Mouse (Mus musculus) stomach, postnatal 0 days (tissue): ENCODE data around the gene Tmem176b.

Source experiments
- CTCF ChIP-seq: IDR thresholded peaks from 2 replicates; pipeline ENCODE4 v1.5.1; 2016; ENCODE audit warnings: antibody characterized with exemption, low read depth, mild to moderate bottlenecking, moderate library complexity
- EP300 ChIP-seq: optimal IDR thresholded peaks from 2 replicates; pipeline ENCODE3; 2016; ENCODE audit warnings: antibody characterized with exemption

DNA sequence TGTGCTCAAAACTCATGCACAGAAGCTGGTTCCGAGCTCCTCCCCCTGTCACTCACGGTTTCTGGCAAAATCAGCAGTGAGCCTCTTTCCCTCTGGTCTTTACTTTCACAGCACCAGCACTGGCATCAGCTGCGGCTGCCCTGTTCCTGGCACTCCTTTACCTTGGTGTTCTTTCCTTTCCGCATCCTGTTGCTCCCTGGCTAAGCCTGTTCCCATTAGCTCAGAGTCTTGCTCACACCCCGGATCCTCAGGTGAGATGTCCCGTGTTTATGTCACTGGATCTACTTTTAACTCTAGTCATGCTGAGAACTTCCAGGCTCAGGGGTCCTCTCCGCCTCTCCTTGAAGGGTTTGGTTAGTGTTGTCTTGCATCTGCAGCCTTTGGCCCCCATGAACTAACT is 3.8 kb downstream of the Tmem176b start:
- TF ChIP-seq CTCF (no peak), EP300 (no peak)
